Mouse (Mus musculus) liver, adult 2 months (tissue): ENCODE data around the gene Klhl8.

Experiments used
- CTCF ChIP-seq: fragments of 200-500 bp; IDR thresholded peaks from 2 replicates; pipeline ENCODE4 v1.5.1; 2011; ENCODE audit warnings: low read depth, low read length, control low read depth
- POLR2A ChIP-seq: fragments of 200-500 bp; IDR thresholded peaks from 2 replicates; pipeline ENCODE4 v1.6.1; 2011; ENCODE audit warnings: low read length, control low read depth; ENCODE audit not compliant: insufficient read depth; ENCODE audit errors: extremely low read depth

GRCm38 (mm10) chr5:103939856-103940255, 28.8 kb upstream of the Klhl8 start:
- no peak for TF ChIP-seq CTCF
- TF ChIP-seq POLR2A = no peak
